Mouse (Mus musculus) forebrain, embryonic 14.5 days (tissue): ENCODE data around the gene Daam1. TPM values are rescaled to one million over a fixed set of nuclear protein-coding genes. Genes with fewer than 3 reads are reported as not detected.

Experiments
- ATAC-seq: fragments of 200-750 bp; cut with Nextera tagmentation; 2 replicates; pipeline ENCODE4 v1.8.0; 2017; ENCODE audit warnings: mild to moderate bottlenecking, moderate library complexity
- DNase-seq: peaks from one replicate; pipeline ENCODE4 v3.0.0-alpha.2; 2015; ENCODE audit warnings: low spot score
- H3K27ac ChIP-seq: fragments of 300-500 bp; sonication (generic); 2 replicates; pipeline ENCODE4 v1.5.1; 2014; ENCODE audit warnings: low read depth, mild to moderate bottlenecking, control low read depth, low read length, moderate library complexity
- H3K27me3 ChIP-seq: fragments of 300-500 bp; sonication (generic); replicated peaks from 2 replicates; pipeline ENCODE4 v1.6.1; 2014; ENCODE audit warnings: low read length, control low read depth, mixed read lengths; ENCODE audit not compliant: control insufficient read depth, insufficient read depth
- H3K36me3 ChIP-seq: fragments of 300-500 bp; sonication (generic); 2 replicates; pipeline ENCODE4 v1.6.1; 2014; ENCODE audit warnings: low read length, control low read depth; ENCODE audit not compliant: control insufficient read depth, insufficient read depth
- H3K4me1 ChIP-seq: fragments of 300-500 bp; sonication (generic); 2 replicates; pipeline ENCODE4 v1.6.1; 2014; ENCODE audit warnings: antibody characterized with exemption, low read length, control low read depth; ENCODE audit not compliant: control insufficient read depth, insufficient read depth
- H3K4me2 ChIP-seq: fragments of 300-500 bp; sonication (generic); 2 replicates; pipeline ENCODE4 v1.6.1; 2014; ENCODE audit warnings: mild to moderate bottlenecking, control low read depth, low read length
- H3K4me3 ChIP-seq: fragments of 300-500 bp; sonication (generic); 2 replicates; pipeline ENCODE4 v1.5.1; 2014; ENCODE audit warnings: low read depth, low read length, control low read depth
- H3K9ac ChIP-seq: fragments of 300-500 bp; sonication (generic); 2 replicates; pipeline ENCODE4 v1.6.1; 2014; ENCODE audit warnings: mild to moderate bottlenecking, low read length, control low read depth, moderate library complexity
- H3K9me3 ChIP-seq: fragments of 300-500 bp; sonication (generic); replicated peaks from 2 replicates; pipeline ENCODE4 v1.6.1; 2016; ENCODE audit warnings: low read length, control low read depth, mixed read lengths; ENCODE audit not compliant: control insufficient read depth
- WGBS: fragments of 180-500 bp; shearing (Covaris S2); extraction: QIAGEN DNeasy Blood & Tissue Kit; methylation state at CpG from one replicate; pipeline ENCODE4 v1.1.7; 2014; 5-methylcytosine and 5-hydroxymethylcytosine counted together
- polyA plus RNA-seq: library from polyadenylated mRNA; unstranded; fragments of >200 nt; fragmentation: Nextera tagmentation; extraction: Ambion mirVana; gene quantifications from 2 replicates; pipeline ENCODE4 v1.2.1, GENCODE M21; 2014

Daam1 gene
- polyA plus RNA-seq, 1 experiment from 2014 or later, result 29.9 TPM

- DNase-seq, result no peak
- WGBS, result 90% methylated on average over 12 of the region's 12 CpGs
- Histone ChIP-seq H3K27ac (no peak overlapping the region), H3K36me3 (peaks cover 58% of the 10 kb centered on the region), H3K4me2 (no peak overlapping the region), H3K9ac (no peak overlapping the region), H3K9me3 (no peaks in the 10 kb centered on the region), H3K4me3 (no peak overlapping the region), H3K27me3 (no peaks in the 10 kb centered on the region), H3K4me1 (peaks cover 18% of the 10 kb centered on the region)
- ATAC-seq, result no peak
These were observed 141.9 kb downstream of the Daam1 start for GRCm38 (mm10) chr12:71972619-71973266.

GRCm38 (mm10) chr12:71973577-71973976 lies 142.7 kb downstream of the Daam1 start:
- H3K36me3 ChIP-seq, result peaks cover 59% of the 10 kb centered on the region
- 56% methylated on average over 9 of the region's 9 CpGs for WGBS
- DNase-seq (peak; percentile 52), ATAC-seq (peak; percentile 35)
- no peak overlapping the region for H3K4me2 ChIP-seq
- H3K9ac ChIP-seq, result no peak overlapping the region
- H3K27me3 ChIP-seq, result no peaks in the 10 kb centered on the region
- no peaks in the 10 kb centered on the region for H3K9me3 ChIP-seq
- no peak overlapping the region for H3K4me3 ChIP-seq
- H3K27ac ChIP-seq, result no peak overlapping the region
- peaks cover 15% of the 10 kb centered on the region for H3K4me1 ChIP-seq

- 20% methylated on average over 1 of the region's 1 CpGs for WGBS
- no peaks in the 10 kb centered on the region for H3K9me3 ChIP-seq
- DNase-seq (no peak), ATAC-seq (no peak)
- peak overlapping the region; percentile 73 for H3K27ac ChIP-seq
- no peak overlapping the region for H3K4me3 ChIP-seq
- no peak overlapping the region for H3K4me2 ChIP-seq
- H3K36me3 ChIP-seq, result peaks cover 64% of the 10 kb centered on the region
- no peaks in the 10 kb centered on the region for H3K27me3 ChIP-seq
- no peak overlapping the region for H3K9ac ChIP-seq
- H3K4me1 ChIP-seq, result peaks cover 30% of the 10 kb centered on the region
These were observed 144.7 kb downstream of the Daam1 start for GRCm38 (mm10) chr12:71975626-71976025.

GRCm38 (mm10) chr12:71976361-71976960 lies 145.6 kb downstream of the Daam1 start:
- Histone ChIP-seq H3K4me1 (peaks cover 35% of the 10 kb centered on the region), H3K27me3 (no peaks in the 10 kb centered on the region), H3K27ac (peak overlapping the region; percentile 73), H3K4me3 (no peak overlapping the region), H3K9me3 (no peaks in the 10 kb centered on the region), H3K36me3 (peaks cover 57% of the 10 kb centered on the region), H3K9ac (no peak overlapping the region), H3K4me2 (no peak overlapping the region)
- DNase-seq, result peak; percentile 79
- WGBS, result 21% methylated on average over 7 of the region's 7 CpGs
- ATAC-seq, result peak; percentile 36; the same call in 1 of the 2 replicates

- ATAC-seq (no peak), DNase-seq (no peak)
- peaks cover 53% of the 10 kb centered on the region for H3K36me3 ChIP-seq
- H3K4me1 ChIP-seq, result peaks cover 39% of the 10 kb centered on the region
- H3K27me3 ChIP-seq, result no peaks in the 10 kb centered on the region
- no peak overlapping the region for H3K9ac ChIP-seq
- H3K27ac ChIP-seq, result no peak overlapping the region; the same call in 1 of the 2 replicates
- H3K4me3 ChIP-seq, result no peak overlapping the region
- no peaks in the 10 kb centered on the region for H3K9me3 ChIP-seq
- H3K4me2 ChIP-seq, result no peak overlapping the region
- WGBS, result 90% methylated on average over 7 of the region's 7 CpGs
These were observed 146.5 kb downstream of the Daam1 start for GRCm38 (mm10) chr12:71977364-71977763.

- peak; percentile 24 for ATAC-seq
- H3K4me2 ChIP-seq, result no peak overlapping the region
- H3K4me3 ChIP-seq, result no peak overlapping the region
- H3K27ac ChIP-seq, result peak overlapping the region; percentile 67
- no peaks in the 10 kb centered on the region for H3K27me3 ChIP-seq
- no peak overlapping the region for H3K9ac ChIP-seq
- H3K9me3 ChIP-seq, result no peaks in the 10 kb centered on the region
- whole genome bisulfite sequencing, result 8% methylated on average over 12 of the region's 12 CpGs
- DNase-seq, result peak; percentile 69
- peaks cover 37% of the 10 kb centered on the region for H3K4me1 ChIP-seq
- peaks cover 58% of the 10 kb centered on the region for H3K36me3 ChIP-seq
These were observed 147.9 kb downstream of the Daam1 start for GRCm38 (mm10) chr12:71978513-71979352.

GRCm38 (mm10) chr12:71980166-71980565 lies 149.3 kb downstream of the Daam1 start:
- 0 out of 2 replicates have a peak overlapping the region, but pooled peaks have one; percentile 92 for H3K27ac ChIP-seq
- 74% methylated on average over 6 of the region's 6 CpGs for WGBS

GRCm38 (mm10) chr12:71980746-71981145 lies 149.9 kb downstream of the Daam1 start:
- ATAC-seq (peak; percentile 54; the same call in 1 of the 2 replicates), DNase-seq (peak; percentile 93)
- H3K4me1 ChIP-seq, result peaks cover 32% of the 10 kb centered on the region
- H3K27me3 ChIP-seq, result no peaks in the 10 kb centered on the region
- 30% methylated on average over 11 of the region's 11 CpGs for WGBS
- no peak overlapping the region for H3K9ac ChIP-seq
- H3K4me3 ChIP-seq, result no peak overlapping the region
- no peaks in the 10 kb centered on the region for H3K9me3 ChIP-seq
- H3K36me3 ChIP-seq, result peaks cover 64% of the 10 kb centered on the region
- H3K27ac ChIP-seq, result peak overlapping the region; percentile 92
- H3K4me2 ChIP-seq, result no peak overlapping the region

More at GRCm38 (mm10) chr12:71980166-71980565, 149.3 kb downstream of the Daam1 start:
- Histone ChIP-seq H3K9ac (no peak overlapping the region), H3K4me3 (no peak overlapping the region), H3K4me2 (no peak overlapping the region), H3K9me3 (no peaks in the 10 kb centered on the region), H3K4me1 (peaks cover 37% of the 10 kb centered on the region), H3K27me3 (no peaks in the 10 kb centered on the region), H3K36me3 (peaks cover 64% of the 10 kb centered on the region)
- DNase-seq (no peak), ATAC-seq (no peak)
